Mouse (Mus musculus): ENCODE data around the gene 3830406C13Rik. TPM values are rescaled to one million over a fixed set of nuclear protein-coding genes. Genes with fewer than 3 reads are reported as not detected.

Gene 3830406C13Rik
- polyA plus RNA-seq, 1 experiment from 2014 or later, result 46.1 TPM

DNA sequence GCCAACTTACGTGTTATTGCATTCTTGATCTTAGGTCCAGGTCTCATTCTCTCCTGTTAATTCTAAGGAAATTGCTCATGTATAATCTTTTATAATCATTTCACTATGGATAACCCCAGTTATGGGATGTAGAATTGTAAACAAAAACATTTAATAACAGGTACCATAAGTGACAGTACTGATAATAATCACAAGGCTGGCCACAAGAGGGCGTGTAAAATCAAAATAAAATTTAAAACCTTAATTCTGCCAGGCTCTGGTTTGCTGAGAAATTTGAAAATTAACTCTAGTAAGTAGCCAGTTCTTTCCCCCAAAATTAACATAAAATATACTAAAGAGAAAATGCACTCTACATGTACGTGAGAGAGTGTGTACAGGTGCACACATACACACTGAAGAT lies 16.7 kb downstream of the 3830406C13Rik start:
- Histone ChIP-seq H3K27me3 (replicated peaks; ENCODE audit: control insufficient read depth, insufficient read depth, low read length) (no peaks in the 10 kb centered on the region), H3K4me3 (ENCODE audit: low read length) (no peak overlapping the region), H3K36me3 (ENCODE audit: control insufficient read depth, insufficient read depth, low read length) (0 out of 2 replicates have a peak, but pooled peaks cover 2% of the 10 kb centered on the region), H3K27ac (ENCODE audit: low read length) (no peak overlapping the region), H3K4me1 (ENCODE audit: control insufficient read depth, insufficient read depth, low read length) (0 out of 2 replicates have a peak, but pooled peaks cover 3% of the 10 kb centered on the region), H3K9me3 (ENCODE audit: control insufficient read depth, low read length) (no peaks in the 10 kb centered on the region), H3K9ac (ENCODE audit: low read depth, low read length) (no peak overlapping the region), H3K4me2 (ENCODE audit: low read depth, low read length) (no peak overlapping the region)
- WGBS, result 76% methylated on average over 3 of the region's 3 CpGs
- no peak for ATAC-seq

DNA sequence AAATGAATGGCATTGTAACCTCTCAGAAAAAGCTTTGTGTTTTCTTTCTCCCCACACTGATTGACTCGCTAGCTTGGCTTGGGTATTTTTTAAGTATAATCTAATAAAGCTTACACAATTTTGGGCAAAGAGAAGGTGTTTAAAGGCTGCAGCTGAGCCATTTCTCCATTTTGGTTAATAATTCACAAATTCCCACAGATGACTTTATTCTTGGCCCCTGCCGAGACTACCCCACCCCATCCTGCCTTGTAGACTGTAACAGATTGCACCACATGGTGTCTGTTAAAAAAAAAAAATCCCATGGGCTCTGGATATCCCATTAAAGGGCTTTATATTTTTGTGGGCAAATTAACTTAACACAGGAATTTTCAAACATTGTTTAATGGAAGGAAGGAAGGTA lies 19.1 kb downstream of the 3830406C13Rik start:
- 56% methylated on average over 2 of the region's 2 CpGs for WGBS

DNA sequence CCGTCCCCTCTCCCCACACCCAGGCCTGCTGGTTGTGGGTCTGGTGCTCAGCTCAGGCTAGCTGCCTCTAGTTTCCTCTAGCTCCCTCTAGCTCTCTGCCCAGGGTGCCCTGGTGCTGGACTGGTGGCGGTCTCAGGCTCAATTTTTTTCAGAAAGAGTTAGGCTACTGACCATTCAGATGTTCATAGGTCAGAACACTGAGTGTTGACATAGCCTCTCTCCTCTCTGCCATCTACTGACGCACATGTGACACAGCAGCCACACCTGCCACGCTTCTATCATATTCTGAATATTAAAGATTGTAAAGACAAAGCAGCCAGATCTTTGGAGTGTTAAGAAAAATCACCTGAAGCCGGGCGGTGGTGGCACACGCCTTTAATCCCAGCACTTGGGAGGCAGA lies 49.6 kb downstream of the 3830406C13Rik start:
- H3K9ac ChIP-seq (ENCODE audit: low read depth, low read length), result no peak overlapping the region
- WGBS, result 72% methylated on average over 7 of the region's 7 CpGs

More for the DNA sequence above, 19.1 kb downstream of the 3830406C13Rik start:
- H3K4me2 ChIP-seq (ENCODE audit: low read depth, low read length), result no peak overlapping the region
- H3K9me3 ChIP-seq (ENCODE audit: control insufficient read depth, low read length), result no peaks in the 10 kb centered on the region
- H3K9ac ChIP-seq (ENCODE audit: low read depth, low read length), result no peak overlapping the region
- 0 out of 2 replicates have a peak, but pooled peaks cover 2% of the 10 kb centered on the region for H3K36me3 ChIP-seq (ENCODE audit: control insufficient read depth, insufficient read depth, low read length)
- no peak for ATAC-seq
- H3K4me3 ChIP-seq (ENCODE audit: low read length), result no peak overlapping the region
- 0 out of 2 replicates have a peak, but pooled peaks cover 3% of the 10 kb centered on the region for H3K4me1 ChIP-seq (ENCODE audit: control insufficient read depth, insufficient read depth, low read length)
- no peak overlapping the region for H3K27ac ChIP-seq (ENCODE audit: low read length)
- no peaks in the 10 kb centered on the region for H3K27me3 ChIP-seq (replicated peaks; ENCODE audit: control insufficient read depth, insufficient read depth, low read length)

GRCm38 (mm10) chr14:12334925-12335324 lies 51.0 kb downstream of the 3830406C13Rik start:
- WGBS, result 43% methylated on average over 7 of the region's 7 CpGs
- Histone ChIP-seq H3K4me1 (ENCODE audit: control insufficient read depth, insufficient read depth, low read length) (no peaks in the 10 kb centered on the region), H3K36me3 (ENCODE audit: control insufficient read depth, insufficient read depth, low read length) (no peaks in the 10 kb centered on the region), H3K9me3 (ENCODE audit: control insufficient read depth, low read length) (no peaks in the 10 kb centered on the region), H3K4me2 (ENCODE audit: low read depth, low read length) (no peak overlapping the region), H3K27ac (ENCODE audit: low read length) (no peak overlapping the region), H3K27me3 (replicated peaks; ENCODE audit: control insufficient read depth, insufficient read depth, low read length) (peaks cover 41% of the 10 kb centered on the region), H3K4me3 (ENCODE audit: low read length) (no peak overlapping the region), H3K9ac (ENCODE audit: low read depth, low read length) (no peak overlapping the region)
- no peak for ATAC-seq

More for the DNA sequence above, 49.6 kb downstream of the 3830406C13Rik start:
- peaks cover 31% of the 10 kb centered on the region for H3K27me3 ChIP-seq (replicated peaks; ENCODE audit: control insufficient read depth, insufficient read depth, low read length)
- no peak overlapping the region for H3K4me3 ChIP-seq (ENCODE audit: low read length)
- no peak overlapping the region for H3K4me2 ChIP-seq (ENCODE audit: low read depth, low read length)
- H3K36me3 ChIP-seq (ENCODE audit: control insufficient read depth, insufficient read depth, low read length), result no peaks in the 10 kb centered on the region
- ATAC-seq, result no peak
- no peak overlapping the region for H3K27ac ChIP-seq (ENCODE audit: low read length)
- no peaks in the 10 kb centered on the region for H3K4me1 ChIP-seq (ENCODE audit: control insufficient read depth, insufficient read depth, low read length)
- no peaks in the 10 kb centered on the region for H3K9me3 ChIP-seq (ENCODE audit: control insufficient read depth, low read length)

- Histone ChIP-seq H3K27ac (ENCODE audit: low read length) (no peak overlapping the region), H3K9me3 (ENCODE audit: control insufficient read depth, low read length) (no peaks in the 10 kb centered on the region), H3K36me3 (ENCODE audit: control insufficient read depth, insufficient read depth, low read length) (no peaks in the 10 kb centered on the region), H3K27me3 (replicated peaks; ENCODE audit: control insufficient read depth, insufficient read depth, low read length) (peaks cover 65% of the 10 kb centered on the region), H3K4me3 (ENCODE audit: low read length) (no peak overlapping the region), H3K4me1 (ENCODE audit: control insufficient read depth, insufficient read depth, low read length) (0 out of 2 replicates have a peak, but pooled peaks cover 3% of the 10 kb centered on the region), H3K9ac (ENCODE audit: low read depth, low read length) (no peak overlapping the region), H3K4me2 (ENCODE audit: low read depth, low read length) (no peak overlapping the region)
- WGBS, result 8% methylated on average over 8 of the region's 8 CpGs
- no peak for ATAC-seq
Observed at GRCm38 (mm10) chr14:12337421-12337997, 53.5 kb downstream of the 3830406C13Rik start.

GRCm38 (mm10) chr14:12337998-12338809 lies 54.2 kb downstream of the 3830406C13Rik start:
- no peak overlapping the region for H3K4me2 ChIP-seq (ENCODE audit: low read depth, low read length)
- H3K9ac ChIP-seq (ENCODE audit: low read depth, low read length), result no peak overlapping the region
- no peak overlapping the region for H3K27ac ChIP-seq (ENCODE audit: low read length)
- H3K9me3 ChIP-seq (ENCODE audit: control insufficient read depth, low read length), result no peaks in the 10 kb centered on the region
- H3K36me3 ChIP-seq (ENCODE audit: control insufficient read depth, insufficient read depth, low read length), result no peaks in the 10 kb centered on the region
- 0 out of 2 replicates have a peak, but pooled peaks cover 3% of the 10 kb centered on the region for H3K4me1 ChIP-seq (ENCODE audit: control insufficient read depth, insufficient read depth, low read length)
- H3K4me3 ChIP-seq (ENCODE audit: low read length), result no peak overlapping the region
- ATAC-seq, result no peak
- peaks cover 72% of the 10 kb centered on the region for H3K27me3 ChIP-seq (replicated peaks; ENCODE audit: control insufficient read depth, insufficient read depth, low read length)
- 2% methylated on average over 16 of the region's 16 CpGs for WGBS

GRCm38 (mm10) chr14:12338811-12339565 lies 55.0 kb downstream of the 3830406C13Rik start:
- Histone ChIP-seq H3K4me3 (ENCODE audit: low read length) (no peak overlapping the region), H3K4me2 (ENCODE audit: low read depth, low read length) (no peak overlapping the region), H3K4me1 (ENCODE audit: control insufficient read depth, insufficient read depth, low read length) (0 out of 2 replicates have a peak, but pooled peaks cover 3% of the 10 kb centered on the region), H3K36me3 (ENCODE audit: control insufficient read depth, insufficient read depth, low read length) (no peaks in the 10 kb centered on the region), H3K9me3 (ENCODE audit: control insufficient read depth, low read length) (no peaks in the 10 kb centered on the region), H3K27me3 (replicated peaks; ENCODE audit: control insufficient read depth, insufficient read depth, low read length) (peaks cover 80% of the 10 kb centered on the region), H3K9ac (ENCODE audit: low read depth, low read length) (no peak overlapping the region), H3K27ac (ENCODE audit: low read length) (no peak overlapping the region)
- no peak for ATAC-seq
- WGBS, result 3% methylated on average over 10 of the region's 10 CpGs

GRCm38 (mm10) chr14:12340238-12341074 lies 56.5 kb downstream of the 3830406C13Rik start:
- no peak overlapping the region for H3K9ac ChIP-seq (ENCODE audit: low read depth, low read length)
- H3K27ac ChIP-seq (ENCODE audit: low read length), result no peak overlapping the region
- H3K4me2 ChIP-seq (ENCODE audit: low read depth, low read length), result no peak overlapping the region
- under 1% methylated on average over 19 of the region's 19 CpGs for WGBS
- no peak for ATAC-seq
- H3K4me3 ChIP-seq (ENCODE audit: low read length), result peak overlapping the region; percentile 11; the same call in 1 of the 2 replicates
- peaks cover 3% of the 10 kb centered on the region; the same call in 1 of the 2 replicates for H3K4me1 ChIP-seq (ENCODE audit: control insufficient read depth, insufficient read depth, low read length)
- H3K36me3 ChIP-seq (ENCODE audit: control insufficient read depth, insufficient read depth, low read length), result no peaks in the 10 kb centered on the region
- H3K27me3 ChIP-seq (replicated peaks; ENCODE audit: control insufficient read depth, insufficient read depth, low read length), result peaks cover 87% of the 10 kb centered on the region
- H3K9me3 ChIP-seq (ENCODE audit: control insufficient read depth, low read length), result no peaks in the 10 kb centered on the region
